Mouse (Mus musculus): Measurements from ENCODE around the gene Galnt14. TPM values are rescaled to one million over a fixed set of nuclear protein-coding genes. Genes with fewer than 3 reads are reported as not detected.

Gene Galnt14
- polyA plus RNA-seq, 1 experiment: not detected

DNA sequence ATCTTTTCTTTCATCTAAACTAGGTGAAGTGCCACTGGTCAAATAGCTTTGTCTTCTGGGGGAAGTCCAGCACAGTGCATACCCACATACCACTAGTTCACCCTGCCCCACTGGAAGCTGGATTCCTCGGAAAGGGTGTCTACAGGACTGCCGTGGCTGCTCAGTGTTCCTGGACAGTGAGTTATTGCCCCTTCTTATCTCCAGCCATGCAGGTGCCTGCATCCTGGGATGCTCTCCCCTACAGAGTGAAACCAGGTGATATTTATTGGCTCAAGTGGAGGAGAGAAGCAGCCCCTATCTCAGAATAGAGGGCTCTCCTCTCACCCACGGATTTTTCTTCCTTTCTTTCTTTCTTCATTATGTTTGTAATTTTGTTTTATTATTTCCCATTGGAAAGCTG is 222.9 kb downstream of the Galnt14 start:
- TF ChIP-seq POLR2A (IDR thresholded peaks at IDR 0.05; ENCODE audit: borderline replicate concordance, low read depth, low read length) (no peak), CTCF (IDR thresholded peaks at IDR 0.05; ENCODE audit: low read depth, low read length) (no peak)
- Histone ChIP-seq H3K27ac (ENCODE audit: insufficient read depth, low read depth, low read length) (no peak overlapping the region), H3K4me3 (ENCODE audit: insufficient read depth, low read length) (no peak overlapping the region), H3K4me1 (ENCODE audit: control insufficient read depth, insufficient read depth, low read length) (no peaks in the 10 kb centered on the region)

DNA sequence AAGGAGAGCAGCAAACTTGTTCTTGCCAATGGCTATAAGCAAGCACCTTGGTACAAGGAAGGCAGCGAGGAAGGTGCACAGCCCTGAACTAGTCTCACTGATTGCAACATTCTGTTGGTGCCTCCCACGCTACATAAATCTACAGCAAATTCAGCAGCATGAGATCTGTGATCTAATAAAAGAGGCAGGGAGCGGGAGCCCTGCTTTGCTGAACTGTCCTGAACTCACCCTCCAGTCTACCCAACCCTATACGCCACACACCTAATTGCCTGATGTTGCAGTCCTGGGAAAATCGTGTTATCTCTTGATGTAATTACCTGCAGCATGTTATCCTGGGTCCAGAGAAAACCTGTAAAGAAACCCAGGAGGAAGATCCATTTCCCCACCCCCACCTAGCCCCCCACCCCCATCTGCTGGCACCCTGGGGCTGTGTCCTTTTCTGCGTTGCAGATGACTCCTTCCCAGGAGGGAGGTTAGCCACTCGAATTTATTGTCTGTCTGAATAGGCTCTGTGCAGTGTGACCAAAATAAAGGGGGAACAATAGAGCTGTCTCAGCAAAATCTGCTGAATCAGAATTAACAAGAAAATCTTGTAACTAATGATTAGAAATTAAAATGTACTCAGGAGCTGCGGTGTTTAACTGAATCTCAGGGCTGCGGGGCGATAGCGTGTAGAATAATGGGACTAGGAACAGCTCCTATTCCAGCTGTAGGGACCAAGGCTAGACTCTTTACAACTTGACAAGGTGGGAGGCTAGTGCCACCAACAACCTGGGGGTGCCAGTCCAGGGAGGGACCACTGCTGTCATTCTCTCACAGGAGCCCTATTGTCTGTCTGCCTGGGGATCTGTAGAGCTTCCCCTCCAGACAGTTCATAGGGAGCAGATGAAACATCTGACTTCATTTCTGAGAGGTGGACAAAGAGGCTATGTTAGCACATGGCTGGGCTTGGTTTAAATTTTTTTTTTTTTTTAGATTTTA is 232.9 kb downstream of the Galnt14 start:
- Histone ChIP-seq H3K4me1 (ENCODE audit: control insufficient read depth, insufficient read depth, low read length) (no peaks in the 10 kb centered on the region), H3K27ac (ENCODE audit: insufficient read depth, low read depth, low read length) (no peak overlapping the region), H3K4me3 (ENCODE audit: insufficient read depth, low read length) (no peak overlapping the region)
- no peak for TF ChIP-seq CTCF (IDR thresholded peaks at IDR 0.05; ENCODE audit: low read depth, low read length)
- TF ChIP-seq POLR2A (IDR thresholded peaks at IDR 0.05; ENCODE audit: borderline replicate concordance, low read depth, low read length): no peak

DNA sequence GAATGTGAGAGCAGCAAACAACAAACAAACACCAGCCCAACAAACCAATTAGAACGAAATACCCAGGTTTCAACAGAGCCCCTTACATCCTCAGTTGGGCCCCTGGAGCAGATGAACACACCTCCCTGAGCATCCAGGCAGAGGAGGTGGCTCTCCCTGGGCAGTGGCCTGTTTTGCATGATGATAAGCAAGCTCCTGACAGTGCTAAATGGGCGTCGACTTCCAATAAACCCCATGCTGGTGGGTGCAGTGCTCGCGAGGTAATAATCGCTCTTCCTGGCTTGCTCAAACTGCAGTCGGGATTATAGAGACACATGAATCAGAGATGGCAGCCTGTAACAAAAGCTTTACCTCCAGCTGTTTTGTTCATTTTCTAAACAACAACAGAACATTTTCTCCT is 235.9 kb downstream of the Galnt14 start:
- Histone ChIP-seq H3K4me3 (ENCODE audit: insufficient read depth, low read length) (no peak overlapping the region), H3K4me1 (ENCODE audit: control insufficient read depth, insufficient read depth, low read length) (no peaks in the 10 kb centered on the region), H3K27ac (ENCODE audit: insufficient read depth, low read depth, low read length) (no peak overlapping the region)
- no peak for TF ChIP-seq CTCF (IDR thresholded peaks at IDR 0.05; ENCODE audit: low read depth, low read length)
- TF ChIP-seq POLR2A (IDR thresholded peaks at IDR 0.05; ENCODE audit: borderline replicate concordance, low read depth, low read length): no peak

DNA sequence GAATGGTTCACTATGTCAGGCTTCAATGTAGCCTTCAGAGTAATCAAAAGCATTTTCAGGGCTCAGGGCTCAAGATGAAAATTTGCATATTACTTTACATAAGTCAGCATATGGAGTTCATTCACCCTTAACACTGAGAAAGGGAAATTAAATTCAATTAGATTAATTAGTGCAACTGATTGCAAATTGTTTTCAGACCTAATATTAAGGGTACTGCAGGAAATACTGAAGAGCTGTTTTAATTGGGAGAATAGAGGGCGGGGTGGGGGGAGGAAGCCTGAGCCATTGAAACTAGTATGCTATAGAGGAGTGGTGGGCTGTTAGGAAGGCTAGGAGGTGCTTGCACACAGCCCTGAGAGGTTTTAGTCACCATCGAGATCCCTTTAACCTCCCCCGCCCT is 237.2 kb downstream of the Galnt14 start:
- Histone ChIP-seq H3K27ac (ENCODE audit: insufficient read depth, low read depth, low read length) (no peak overlapping the region), H3K4me3 (ENCODE audit: insufficient read depth, low read length) (no peak overlapping the region), H3K4me1 (ENCODE audit: control insufficient read depth, insufficient read depth, low read length) (no peaks in the 10 kb centered on the region)
- TF ChIP-seq CTCF (IDR thresholded peaks at IDR 0.05; ENCODE audit: low read depth, low read length) (no peak), POLR2A (IDR thresholded peaks at IDR 0.05; ENCODE audit: borderline replicate concordance, low read depth, low read length) (no peak)

DNA sequence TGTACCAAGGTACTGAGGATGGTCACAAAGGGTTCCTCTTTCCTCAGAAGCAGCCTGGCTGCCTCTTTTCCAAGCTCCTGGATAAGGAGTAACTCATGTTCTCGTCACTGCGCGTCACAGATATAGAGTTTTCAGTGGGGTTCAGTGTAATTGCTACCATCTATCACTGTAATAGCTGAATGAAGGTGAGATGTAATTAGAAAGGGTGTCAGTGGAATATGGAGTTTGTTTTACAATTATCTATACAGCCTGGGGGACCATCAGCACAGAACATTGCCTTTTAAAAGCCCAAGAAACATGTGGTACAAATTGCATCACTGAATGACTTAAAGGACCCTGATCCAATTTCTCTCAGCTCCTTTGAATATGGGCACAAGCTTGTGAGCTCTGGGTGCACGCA is 249.4 kb downstream of the Galnt14 start:
- Histone ChIP-seq H3K4me1 (ENCODE audit: control insufficient read depth, insufficient read depth, low read length) (no peaks in the 10 kb centered on the region), H3K27ac (ENCODE audit: insufficient read depth, low read depth, low read length) (no peak overlapping the region), H3K4me3 (ENCODE audit: insufficient read depth, low read length) (no peak overlapping the region)
- no peak for TF ChIP-seq POLR2A (IDR thresholded peaks at IDR 0.05; ENCODE audit: borderline replicate concordance, low read depth, low read length)
- no peak for TF ChIP-seq CTCF (IDR thresholded peaks at IDR 0.05; ENCODE audit: low read depth, low read length)

DNA sequence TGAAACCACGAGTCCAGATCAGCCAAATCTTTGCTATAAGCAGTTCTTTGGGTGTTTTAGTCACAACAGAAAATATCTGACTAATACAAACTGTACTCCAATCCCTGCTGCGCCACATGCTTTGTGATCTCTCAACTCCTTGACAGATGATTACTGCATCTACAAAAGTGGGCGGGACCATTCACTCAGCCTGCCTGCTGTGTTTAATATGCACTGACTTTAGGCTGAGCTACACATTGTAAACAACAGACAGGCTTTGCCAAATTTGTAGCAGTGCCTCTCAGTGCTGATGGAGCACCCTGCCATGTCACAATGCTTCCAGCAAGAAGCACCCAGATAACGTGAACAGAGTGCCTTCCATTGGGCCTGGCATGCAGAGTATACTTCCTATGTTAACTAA is 251.5 kb downstream of the Galnt14 start:
- H3K4me1 ChIP-seq (ENCODE audit: control insufficient read depth, insufficient read depth, low read length): no peaks in the 10 kb centered on the region
- no peak for TF ChIP-seq POLR2A (IDR thresholded peaks at IDR 0.05; ENCODE audit: borderline replicate concordance, low read depth, low read length)
- no peak for TF ChIP-seq CTCF (IDR thresholded peaks at IDR 0.05; ENCODE audit: low read depth, low read length)
- no peak overlapping the region for H3K4me3 ChIP-seq (ENCODE audit: insufficient read depth, low read length)
- no peak overlapping the region for H3K27ac ChIP-seq (ENCODE audit: insufficient read depth, low read depth, low read length)

DNA sequence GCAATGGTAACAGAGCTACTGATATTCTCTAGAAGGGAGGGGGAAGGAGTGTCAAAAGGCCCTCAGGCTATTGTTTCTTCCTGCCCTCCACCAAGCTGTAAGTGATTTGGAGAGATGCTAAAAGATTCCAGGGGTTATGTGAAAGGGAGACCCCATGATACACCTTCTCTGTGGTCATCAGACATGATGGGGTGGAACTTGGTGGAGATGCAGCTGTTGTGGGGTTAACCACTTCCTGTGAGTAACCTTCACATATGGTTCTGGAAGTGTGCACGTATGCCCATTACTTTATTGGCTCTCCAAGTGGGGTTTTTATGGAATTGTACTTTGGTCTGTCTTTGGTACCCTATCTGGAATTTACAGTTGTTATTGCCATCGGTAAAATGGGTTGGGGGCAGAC is 253.7 kb downstream of the Galnt14 start:
- H3K27ac ChIP-seq (ENCODE audit: insufficient read depth, low read depth, low read length): no peak overlapping the region
- H3K4me1 ChIP-seq (ENCODE audit: control insufficient read depth, insufficient read depth, low read length): no peaks in the 10 kb centered on the region
- no peak for TF ChIP-seq POLR2A (IDR thresholded peaks at IDR 0.05; ENCODE audit: borderline replicate concordance, low read depth, low read length)
- TF ChIP-seq CTCF (IDR thresholded peaks at IDR 0.05; ENCODE audit: low read depth, low read length): no peak
- H3K4me3 ChIP-seq (ENCODE audit: insufficient read depth, low read length): no peak overlapping the region

DNA sequence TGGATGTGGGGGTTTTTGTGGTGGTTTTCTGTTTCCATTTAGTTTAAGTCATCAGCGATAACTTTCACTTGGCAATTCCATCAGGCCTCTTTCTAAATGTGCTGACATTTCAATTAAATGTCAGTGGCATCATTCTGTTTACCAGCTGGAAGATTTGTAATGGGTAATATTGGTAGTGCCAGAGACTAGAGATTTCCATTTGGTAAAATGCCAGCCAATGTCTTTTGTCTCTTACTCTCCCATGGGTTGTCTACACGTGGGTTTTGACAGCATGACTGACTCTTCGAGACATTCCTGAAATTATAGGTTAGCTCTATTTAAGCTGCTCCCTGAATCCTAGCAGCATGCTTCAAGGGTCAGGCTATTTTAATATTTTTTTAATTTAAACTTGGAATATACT is 256.6 kb downstream of the Galnt14 start:
- no peak for TF ChIP-seq CTCF (IDR thresholded peaks at IDR 0.05; ENCODE audit: low read depth, low read length)
- no peak for TF ChIP-seq POLR2A (IDR thresholded peaks at IDR 0.05; ENCODE audit: borderline replicate concordance, low read depth, low read length)
- H3K4me1 ChIP-seq (ENCODE audit: control insufficient read depth, insufficient read depth, low read length): no peaks in the 10 kb centered on the region
- no peak overlapping the region for H3K27ac ChIP-seq (ENCODE audit: insufficient read depth, low read depth, low read length)
- H3K4me3 ChIP-seq (ENCODE audit: insufficient read depth, low read length): no peak overlapping the region

DNA sequence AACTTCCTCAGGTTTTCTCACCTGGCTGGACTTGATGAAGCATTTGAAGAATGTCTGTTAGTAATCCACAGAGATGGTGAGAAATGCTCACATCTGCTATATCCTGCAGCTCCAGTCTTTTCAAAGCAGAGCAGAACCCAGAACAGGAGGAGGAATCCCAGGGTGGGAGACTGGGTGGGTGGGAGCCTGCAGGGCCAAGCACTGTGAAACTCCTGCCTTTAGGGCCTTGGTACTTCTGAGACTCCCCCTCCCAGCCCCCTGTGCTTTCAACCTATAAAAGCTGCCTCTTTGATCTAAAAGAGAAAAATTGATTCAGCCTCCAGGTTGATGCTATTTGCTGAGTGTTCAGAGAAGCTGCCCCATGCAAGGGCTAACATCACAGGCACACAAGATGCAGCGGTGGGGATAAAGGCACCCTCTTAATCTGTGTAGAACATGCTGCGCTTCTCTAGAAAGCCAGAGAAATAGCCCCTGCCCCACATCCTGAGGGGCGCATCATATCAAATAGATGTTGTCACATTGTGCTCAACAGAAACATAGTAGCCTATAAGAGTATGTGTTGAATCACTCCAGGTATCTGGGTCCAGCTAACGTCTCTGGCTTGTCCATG is 258.0 kb downstream of the Galnt14 start:
- TF ChIP-seq POLR2A (IDR thresholded peaks at IDR 0.05; ENCODE audit: borderline replicate concordance, low read depth, low read length) (no peak), CTCF (IDR thresholded peaks at IDR 0.05; ENCODE audit: low read depth, low read length) (no peak)
- H3K4me1 ChIP-seq (ENCODE audit: control insufficient read depth, insufficient read depth, low read length): no peaks in the 10 kb centered on the region
- no peak overlapping the region for H3K27ac ChIP-seq (ENCODE audit: insufficient read depth, low read depth, low read length)
- H3K4me3 ChIP-seq (ENCODE audit: insufficient read depth, low read length): no peak overlapping the region

DNA sequence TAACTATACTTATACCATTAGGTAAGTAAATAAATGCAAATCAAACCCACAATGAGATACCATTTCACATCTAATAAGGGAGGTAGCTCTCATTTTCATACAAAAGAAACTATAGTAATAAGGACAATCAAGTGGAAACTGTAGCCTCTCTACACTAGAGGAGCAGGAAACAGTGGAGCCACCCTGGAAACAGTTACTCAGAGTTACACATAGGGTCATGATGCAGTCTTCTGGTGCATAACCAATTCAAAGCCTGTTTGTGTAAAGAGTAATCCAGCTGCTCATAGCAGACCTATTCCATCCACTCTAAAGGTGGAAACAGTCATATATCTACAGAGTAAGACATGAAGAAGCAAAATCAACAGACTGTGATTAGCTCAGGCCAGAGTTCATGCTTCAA is 261.1 kb downstream of the Galnt14 start:
- Histone ChIP-seq H3K27ac (ENCODE audit: insufficient read depth, low read depth, low read length) (no peak overlapping the region), H3K4me3 (ENCODE audit: insufficient read depth, low read length) (no peak overlapping the region), H3K4me1 (ENCODE audit: control insufficient read depth, insufficient read depth, low read length) (no peaks in the 10 kb centered on the region)
- TF ChIP-seq CTCF (IDR thresholded peaks at IDR 0.05; ENCODE audit: low read depth, low read length) (no peak), POLR2A (IDR thresholded peaks at IDR 0.05; ENCODE audit: borderline replicate concordance, low read depth, low read length) (no peak)

Other genes starting within 250 kb of the Galnt14 start
- not detected in 2 replicates for gene Ehd3, start 93.7 kb upstream of the Galnt14 start, polyA plus RNA-seq (2012; ENCODE audit: insufficient read depth, insufficient read length, missing spikeins)
- gene Xdh, start 239.7 kb upstream of the Galnt14 start, polyA plus RNA-seq (2012; ENCODE audit: insufficient read depth, insufficient read length, missing spikeins): 175 and 187 TPM in 2 replicates